Mouse (Mus musculus) cerebellum, adult 2 months (tissue): ENCODE results near the gene Ankrd42.

Experiments used
- CTCF ChIP-seq: fragments of 200-500 bp; IDR thresholded peaks from 2 replicates; pipeline ENCODE4 v1.5.1; 2011; ENCODE audit warnings: low read depth, mild to moderate bottlenecking, control low read depth, low read length, moderate library complexity, borderline replicate concordance; ENCODE audit not compliant: insufficient read depth
- POLR2A ChIP-seq: fragments of 200-500 bp; IDR thresholded peaks from 2 replicates; pipeline ENCODE4 v1.6.1; 2011; ENCODE audit warnings: low read length, control low read depth, borderline replicate concordance; ENCODE audit not compliant: insufficient read depth

- TF ChIP-seq CTCF (no peak), POLR2A (no peak)
Observed at GRCm38 (mm10) chr7:92677346-92677745, 40.4 kb upstream of the Ankrd42 start.
